Mouse (Mus musculus): ENCODE results near the gene Tec.

The Tec gene

GRCm38 (mm10) chr5:72868091-72868875 is at the start of gene Tec:
Tec (minus strand) TSS chr5:72868483.
- DNase-seq = peak; percentile 90

- DNase-seq = no peak
Observed at GRCm38 (mm10) chr5:72916851-72917250, 48.6 kb upstream of the Tec start.

- no peak for DNase-seq
Observed at GRCm38 (mm10) chr5:72916048-72916447, 47.8 kb upstream of the Tec start.

GRCm38 (mm10) chr5:72914633-72915561 is 46.6 kb upstream of the Tec start:
- peak; percentile 46 for DNase-seq

- DNase-seq = peak; percentile 98
Observed at GRCm38 (mm10) chr5:72913648-72914557, 45.6 kb upstream of the Tec start, which contains the start of gene Slain2. Slain2 (plus strand) TSS chr5:72914304.

- DNase-seq = no peak
Observed at GRCm38 (mm10) chr5:72911284-72911683, 43.0 kb upstream of the Tec start.

- DNase-seq = no peak
Observed at GRCm38 (mm10) chr5:72910373-72910772, 42.1 kb upstream of the Tec start.

- no peak for DNase-seq
Observed at GRCm38 (mm10) chr5:72909363-72909762, 41.1 kb upstream of the Tec start.

GRCm38 (mm10) chr5:72908324-72908936 is 40.1 kb upstream of the Tec start:
- no peak for DNase-seq

GRCm38 (mm10) chr5:72907402-72907801 is 39.1 kb upstream of the Tec start:
- no peak for DNase-seq

GRCm38 (mm10) chr5:72904903-72905790 is 36.9 kb upstream of the Tec start:
- DNase-seq = no peak

- no peak for DNase-seq
Observed at GRCm38 (mm10) chr5:72902876-72903516, 34.7 kb upstream of the Tec start.

- DNase-seq = peak; percentile 40
Observed at GRCm38 (mm10) chr5:72902312-72902711, 34.0 kb upstream of the Tec start.

GRCm38 (mm10) chr5:72901866-72902265 is 33.6 kb upstream of the Tec start:
- no peak for DNase-seq

- no peak for DNase-seq
Observed at GRCm38 (mm10) chr5:72899255-72899654, 31.0 kb upstream of the Tec start.

- no peak for DNase-seq
Observed at GRCm38 (mm10) chr5:72897998-72898397, 29.7 kb upstream of the Tec start.

GRCm38 (mm10) chr5:72896478-72897279 is 28.4 kb upstream of the Tec start:
- DNase-seq = no peak

- no peak for DNase-seq
Observed at GRCm38 (mm10) chr5:72895261-72895660, 27.0 kb upstream of the Tec start.

- no peak for DNase-seq
Observed at GRCm38 (mm10) chr5:72893987-72894386, 25.7 kb upstream of the Tec start.

GRCm38 (mm10) chr5:72891534-72891933 is 23.3 kb upstream of the Tec start:
- peak; percentile 71 for DNase-seq

Measured in retina, postnatal 1 day (tissue).